Mouse (Mus musculus): ENCODE results near the gene 2310033P09Rik.
"Not testable (repeated sequence)": the region's sequence is repeated elsewhere in the genome, so short reads cannot be mapped to it uniquely, and the experiment has no call there.

2310033P09Rik gene

DNA sequence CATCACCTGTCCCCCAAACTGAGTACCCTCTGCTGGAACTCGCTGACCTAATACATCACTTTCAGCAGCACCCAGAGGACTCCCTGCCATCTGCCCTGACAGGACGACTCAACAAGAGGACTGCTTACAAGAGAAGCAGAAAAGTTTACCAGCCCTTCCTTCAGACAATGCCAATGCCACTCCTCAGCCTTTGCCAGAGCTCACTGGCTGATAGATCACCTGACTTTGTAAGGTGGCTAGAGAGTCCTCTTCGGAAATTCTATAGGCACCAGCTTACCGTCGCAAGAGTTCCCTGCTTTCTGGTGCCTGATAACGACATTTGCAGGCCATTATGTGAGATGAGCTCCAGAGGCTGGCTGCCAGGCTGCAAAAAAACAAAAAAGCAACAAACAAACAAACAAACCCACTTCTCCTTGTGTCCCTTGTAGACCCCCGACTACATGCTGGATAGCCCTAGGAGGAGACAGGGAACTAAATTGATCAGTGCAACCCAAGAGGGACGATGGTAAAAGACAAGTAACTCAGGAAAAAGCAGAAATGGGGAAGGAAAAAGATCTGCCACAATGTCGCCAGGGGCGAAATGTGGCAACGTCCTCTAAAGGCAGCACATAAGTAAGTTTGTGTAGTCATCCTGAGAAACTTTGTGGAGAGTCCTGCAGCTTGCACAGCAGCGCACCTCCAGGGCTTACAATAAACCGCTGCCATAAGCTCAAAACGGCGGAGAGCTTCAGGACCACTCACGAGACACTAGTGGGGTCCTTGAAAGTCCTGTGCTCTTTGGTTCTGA lies 6.7 kb upstream of the 2310033P09Rik start:
- DNase-seq (ENCODE audit: low read depth, low spot score): no peak

DNA sequence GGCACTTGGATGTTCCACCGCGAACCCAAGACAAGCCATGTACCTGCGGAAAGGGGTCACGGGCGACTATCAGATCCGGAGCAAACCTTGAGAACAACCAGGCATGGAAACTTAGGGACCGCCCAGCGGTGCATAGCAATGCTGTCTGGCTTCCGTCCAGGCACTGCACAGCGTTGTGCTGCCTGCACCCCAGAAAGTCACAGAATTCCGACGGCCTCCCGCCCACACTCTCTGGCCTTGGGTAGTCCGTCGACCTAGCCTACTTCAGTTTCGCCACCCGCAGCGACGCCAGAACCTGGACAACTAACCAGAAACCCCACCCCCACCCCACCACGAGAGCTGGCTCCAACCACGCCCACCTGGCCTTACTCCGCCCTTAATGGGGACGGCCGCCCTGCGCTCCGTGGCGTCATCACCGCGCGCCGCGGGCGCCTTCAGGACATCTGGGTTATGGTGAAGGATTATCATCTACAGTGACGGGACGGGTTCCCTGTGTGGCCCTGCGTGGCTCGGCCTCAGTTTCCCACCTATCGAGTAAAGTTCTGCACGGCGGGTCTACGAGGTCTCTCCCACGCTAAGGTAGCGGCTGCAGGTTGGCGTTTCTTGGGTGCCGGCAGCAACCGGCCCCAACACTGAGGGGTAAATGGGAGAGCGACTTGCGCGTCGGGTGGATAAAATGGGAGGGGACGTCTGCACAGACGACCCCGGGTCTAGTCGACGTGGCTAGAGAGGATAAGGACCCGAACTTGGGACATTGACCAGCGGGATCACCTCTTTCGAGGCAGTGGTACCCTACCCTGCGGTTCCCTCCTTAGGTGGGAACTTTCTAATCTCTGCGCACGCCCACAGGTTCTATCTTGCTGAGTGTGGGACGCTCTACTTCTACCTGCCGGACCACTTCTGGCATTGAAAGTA lies 5.8 kb upstream of the 2310033P09Rik start, which contains the start of gene Mrpl55:
Gene Mrpl55 (plus strand): TSS at position 406 of the 915 bp plus-strand sequence.
- DNase-seq (ENCODE audit: low read depth, low spot score): peak; percentile 97

DNA sequence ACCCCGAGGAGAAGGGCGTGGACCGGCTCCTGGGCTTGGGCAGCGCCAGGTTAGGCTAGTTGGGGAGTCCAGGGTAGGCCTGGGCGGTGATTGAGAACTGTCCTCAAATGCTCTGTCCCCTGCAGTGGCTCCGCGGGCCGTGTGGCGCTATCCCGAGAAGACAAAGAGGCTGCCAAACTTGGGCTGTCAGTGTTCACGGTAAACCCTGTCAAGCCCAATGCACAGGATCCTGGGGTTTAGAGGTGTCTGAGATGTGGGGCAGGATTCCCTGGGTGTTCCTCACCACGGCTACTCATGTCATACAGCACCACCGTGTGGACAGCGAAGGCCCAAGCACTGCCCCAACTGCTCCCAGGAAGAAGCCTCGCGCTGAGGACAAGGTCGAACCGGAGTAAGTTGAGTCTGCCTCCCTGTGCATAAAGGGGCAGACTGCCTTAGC lies 901 bp downstream of the 2310033P09Rik start:
- peak; percentile 70 for DNase-seq (ENCODE audit: low read depth, low spot score)

DNA sequence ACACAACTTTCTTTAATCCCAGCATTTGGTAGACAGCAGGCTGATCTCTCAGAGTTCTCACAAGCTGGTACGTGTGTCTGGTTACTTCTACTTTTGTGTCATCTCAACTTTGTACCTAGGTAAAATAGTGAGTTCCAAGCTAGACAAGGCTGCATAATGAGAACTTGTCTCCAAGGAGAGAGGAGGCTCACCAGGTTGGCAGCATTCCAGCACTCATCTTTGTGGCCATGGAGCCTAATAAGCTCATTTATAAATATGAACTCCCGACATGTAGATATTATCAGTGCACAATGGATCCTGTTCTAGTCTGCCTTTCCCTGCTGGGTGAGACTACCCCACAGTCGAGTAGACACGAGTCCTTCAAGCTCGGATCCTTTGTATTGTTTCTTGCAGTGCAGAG lies 1.5 kb downstream of the 2310033P09Rik start:
- no peak for DNase-seq (ENCODE audit: low read depth, low spot score)

DNA sequence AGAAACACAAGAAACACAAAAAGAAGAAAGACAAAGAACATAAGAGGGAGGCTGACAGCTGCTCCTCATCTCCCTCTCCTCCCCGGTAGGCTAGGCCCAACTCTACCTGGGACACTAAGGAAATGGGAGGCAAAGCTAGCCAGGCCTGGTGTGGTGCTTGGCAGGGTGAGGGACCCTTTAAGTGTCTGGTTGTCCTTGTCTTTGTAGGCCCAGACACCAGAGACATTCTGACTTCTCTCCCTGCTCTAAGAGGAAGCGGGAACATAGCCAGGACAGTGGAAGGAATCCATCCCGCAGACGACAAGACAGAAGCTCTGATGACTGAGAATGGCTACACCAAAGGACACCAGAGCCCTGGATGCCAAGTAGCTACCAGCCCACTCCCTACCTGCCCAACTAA lies 1.9 kb downstream of the 2310033P09Rik start:
- DNase-seq (ENCODE audit: low read depth, low spot score): no peak

DNA sequence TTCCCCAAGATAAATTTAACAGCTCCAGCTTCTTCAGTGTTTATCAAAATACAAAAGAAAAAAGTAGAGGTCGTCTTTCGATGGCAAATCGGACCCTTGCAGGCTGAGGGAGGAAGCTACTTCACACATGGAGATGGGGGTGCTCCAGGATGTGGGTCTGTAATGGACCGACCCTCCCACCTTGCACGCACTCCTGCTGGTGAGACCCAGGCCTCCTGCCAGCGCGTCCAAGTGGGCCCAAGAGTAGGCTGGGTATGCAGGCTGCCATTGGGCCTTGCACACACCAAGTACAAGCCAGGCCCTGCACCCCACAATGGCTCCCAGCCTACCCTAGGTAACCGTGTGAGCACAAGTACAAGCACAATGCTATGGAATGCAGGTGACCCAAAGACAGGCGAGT lies 3.4 kb downstream of the 2310033P09Rik start:
- not testable (repeated sequence) for DNase-seq (ENCODE audit: low read depth, low spot score)

DNA sequence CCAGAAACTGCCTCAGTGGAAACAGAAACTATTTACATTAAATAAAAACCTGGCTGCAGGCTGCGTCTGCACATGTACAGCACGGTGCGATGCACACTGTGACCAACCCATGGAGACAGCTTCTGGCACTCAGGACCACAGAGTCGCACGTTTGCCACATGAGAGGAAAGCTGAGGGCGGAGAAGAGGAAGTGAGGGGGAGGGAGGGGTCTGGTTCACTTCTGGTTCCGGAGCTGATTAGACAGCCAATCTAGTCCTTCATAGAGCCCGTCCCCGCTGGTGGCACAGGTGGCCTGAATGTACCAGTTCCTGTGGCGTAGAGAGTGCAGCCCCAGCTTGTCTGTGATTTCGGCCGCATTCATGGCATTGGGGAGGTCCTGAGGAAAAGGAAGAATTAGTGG lies 4.2 kb downstream of the 2310033P09Rik start:
- peak; percentile 78 for DNase-seq (ENCODE audit: low read depth, low spot score)

DNA sequence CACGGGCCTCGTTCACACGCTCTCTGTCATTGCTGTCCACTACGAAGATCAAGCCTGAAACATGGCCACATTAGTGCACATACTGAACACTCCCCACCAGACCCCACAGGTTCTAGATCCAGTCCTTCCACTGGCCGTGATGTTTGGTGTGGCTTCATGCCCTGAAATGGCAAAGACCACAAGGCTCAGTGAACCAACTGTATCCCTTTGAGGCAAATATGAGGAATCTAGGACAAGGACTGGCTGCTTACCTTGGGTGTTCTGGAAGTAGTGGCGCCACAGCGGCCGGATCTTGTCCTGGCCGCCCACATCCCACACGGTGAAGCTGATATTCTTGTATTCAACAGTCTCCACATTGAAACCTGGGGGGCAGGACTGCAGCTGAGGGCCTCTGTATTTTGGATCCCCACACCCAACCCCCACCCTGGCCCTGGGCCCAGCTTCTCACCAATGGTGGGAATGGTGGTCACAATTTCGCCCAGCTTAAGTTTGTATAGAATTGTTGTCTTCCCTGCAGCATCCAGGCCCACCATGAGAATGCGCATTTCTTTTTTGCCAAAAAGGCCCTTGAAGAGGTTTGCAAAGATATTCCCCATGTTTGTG lies 4.9 kb downstream of the 2310033P09Rik start:
- DNase-seq (ENCODE audit: low read depth, low spot score): no peak

DNA sequence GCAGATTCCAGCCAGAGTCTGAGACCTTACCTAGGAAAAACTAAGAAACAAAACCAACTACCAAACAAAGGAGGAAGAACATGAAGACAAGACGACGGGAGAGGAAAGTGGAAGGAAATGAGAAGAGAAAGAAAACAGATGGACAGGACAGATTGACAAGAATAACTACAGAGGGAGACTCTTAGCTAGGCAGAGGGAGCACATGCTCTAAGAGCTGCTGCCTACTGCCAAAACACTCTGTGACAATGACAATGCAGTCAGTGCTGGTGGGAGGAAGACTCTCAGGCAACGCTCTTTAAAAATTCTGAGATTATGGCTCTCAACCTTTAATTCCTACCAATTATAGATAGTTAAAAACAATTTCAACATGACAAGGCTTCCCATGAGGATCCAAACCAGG lies 8.8 kb downstream of the 2310033P09Rik start:
- DNase-seq (ENCODE audit: low read depth, low spot score): no peak

DNA sequence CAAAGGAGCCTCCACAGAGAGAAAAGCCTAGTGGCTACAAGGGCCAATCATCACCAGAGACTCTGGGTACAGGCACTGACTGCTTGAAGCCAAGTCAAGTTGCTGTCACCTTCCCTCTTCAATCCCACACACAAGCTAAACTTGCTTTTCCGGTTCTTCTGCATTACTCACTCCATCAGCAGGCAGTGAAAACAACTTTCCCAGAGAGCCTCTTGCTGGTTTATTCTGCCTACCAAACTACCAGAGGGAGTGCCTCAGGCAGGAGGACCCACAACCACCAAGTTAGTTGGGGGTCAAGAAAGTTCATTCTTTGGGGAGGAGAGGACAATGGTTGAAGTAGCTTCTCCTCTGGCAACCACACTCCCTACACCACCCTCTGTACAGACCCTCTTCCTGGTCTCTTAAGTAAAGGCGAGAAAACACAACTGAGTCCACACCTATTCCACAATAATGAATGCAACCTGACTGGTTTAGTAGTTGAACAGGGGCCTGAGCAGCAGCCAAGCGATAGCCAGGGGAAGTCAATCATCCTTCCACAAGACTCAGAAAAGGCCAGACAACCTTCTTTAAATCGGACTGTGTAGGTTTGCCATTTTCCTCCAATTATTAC lies 10.4 kb downstream of the 2310033P09Rik start:
- no peak for DNase-seq (ENCODE audit: low read depth, low spot score)

DNA sequence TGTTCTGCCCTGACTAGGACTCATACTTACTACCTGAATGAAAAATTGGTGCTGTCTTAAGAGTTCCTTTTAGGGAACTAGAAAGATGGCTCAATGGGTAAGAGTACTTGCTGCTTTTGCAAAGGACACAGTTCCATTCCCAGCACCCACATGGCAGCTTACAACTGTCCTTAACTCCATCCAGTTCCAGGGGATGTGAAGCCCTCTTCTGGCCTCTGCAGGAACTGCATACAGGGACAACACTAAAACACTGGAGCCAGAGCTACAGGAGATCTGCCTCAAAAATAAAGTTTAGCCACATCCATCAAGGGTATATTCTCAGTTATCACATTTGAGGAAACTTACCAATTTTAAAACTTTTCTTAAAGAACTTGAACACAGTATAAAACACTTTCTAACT lies 10.9 kb downstream of the 2310033P09Rik start:
- DNase-seq (ENCODE audit: low read depth, low spot score): peak; percentile 74

DNA sequence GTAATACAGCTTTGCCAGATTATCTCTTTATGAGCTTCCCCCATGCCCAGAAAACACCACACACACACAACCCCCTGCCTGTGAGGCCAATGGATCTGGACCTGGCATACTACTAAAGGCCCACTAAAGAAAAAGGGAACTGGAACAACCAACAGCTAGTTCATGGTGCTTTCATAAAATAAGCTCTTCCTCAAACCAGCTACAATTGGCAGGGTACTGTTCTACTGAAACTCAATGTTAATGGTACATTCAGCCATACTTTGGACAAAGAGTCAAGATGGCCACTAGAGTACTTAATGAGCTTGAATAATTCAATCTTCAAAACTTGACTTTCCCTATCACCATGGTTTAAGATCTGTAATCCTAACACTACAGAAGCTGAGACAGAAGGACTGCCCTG lies 13.5 kb downstream of the 2310033P09Rik start:
- no peak for DNase-seq (ENCODE audit: low read depth, low spot score)

DNA sequence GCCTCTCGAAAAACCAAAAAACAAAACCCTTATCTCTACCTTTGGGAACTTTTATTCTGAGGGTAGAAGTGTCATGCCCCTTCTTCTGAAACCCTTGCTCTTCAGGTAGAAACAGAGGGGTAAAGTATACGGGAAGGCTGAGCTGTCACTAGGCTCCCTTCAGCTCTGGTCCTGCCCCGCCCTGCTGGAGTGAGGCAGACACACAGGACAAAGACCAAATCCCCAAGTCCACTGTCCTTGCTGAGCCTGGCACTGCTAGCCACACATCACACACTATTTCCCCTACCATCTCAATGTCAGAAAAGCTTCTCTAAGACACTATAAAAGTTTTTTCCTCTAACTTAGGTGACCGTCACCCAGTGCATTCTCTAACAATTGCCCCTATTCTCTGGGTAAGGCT lies 14.2 kb downstream of the 2310033P09Rik start:
- no peak for DNase-seq (ENCODE audit: low read depth, low spot score)

DNA sequence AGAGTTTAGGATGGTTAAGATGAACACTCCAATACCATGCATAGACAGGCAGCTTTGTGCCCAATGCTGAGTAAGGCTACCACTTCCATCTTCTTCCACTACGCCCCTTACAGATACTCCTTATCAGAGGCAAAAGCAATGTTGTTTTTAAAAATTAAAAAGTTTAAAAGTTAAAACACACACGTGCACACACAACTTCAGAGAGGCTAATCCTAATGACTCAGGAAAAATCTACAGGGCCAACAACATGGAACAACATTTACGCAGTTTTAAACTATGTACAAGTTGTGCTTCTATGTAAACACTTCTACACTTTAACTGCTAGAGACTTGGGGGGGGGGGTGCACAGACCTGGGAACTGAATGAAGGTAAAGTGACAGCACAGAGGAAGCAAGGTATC lies 15.9 kb downstream of the 2310033P09Rik start:
- no peak for DNase-seq (ENCODE audit: low read depth, low spot score)

DNA sequence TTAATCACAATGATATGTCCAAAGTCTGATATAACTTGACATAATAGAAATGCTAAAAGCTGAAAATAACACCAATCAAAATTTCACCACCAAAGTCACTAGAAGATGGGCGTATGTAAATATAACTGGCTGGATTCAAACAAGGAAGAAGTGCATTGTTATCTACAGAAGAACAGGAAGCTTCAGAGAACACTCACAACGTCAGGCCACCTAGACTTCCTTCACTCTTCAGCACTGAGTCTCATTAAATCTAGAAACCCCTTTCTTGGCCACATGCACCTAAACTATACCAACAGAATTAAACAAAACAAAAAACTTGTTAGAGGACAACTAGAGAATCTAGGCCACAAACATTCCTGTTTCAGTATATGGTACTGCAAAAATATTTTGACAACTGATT lies 16.3 kb downstream of the 2310033P09Rik start:
- peak; percentile 51 for DNase-seq (ENCODE audit: low read depth, low spot score)

DNA sequence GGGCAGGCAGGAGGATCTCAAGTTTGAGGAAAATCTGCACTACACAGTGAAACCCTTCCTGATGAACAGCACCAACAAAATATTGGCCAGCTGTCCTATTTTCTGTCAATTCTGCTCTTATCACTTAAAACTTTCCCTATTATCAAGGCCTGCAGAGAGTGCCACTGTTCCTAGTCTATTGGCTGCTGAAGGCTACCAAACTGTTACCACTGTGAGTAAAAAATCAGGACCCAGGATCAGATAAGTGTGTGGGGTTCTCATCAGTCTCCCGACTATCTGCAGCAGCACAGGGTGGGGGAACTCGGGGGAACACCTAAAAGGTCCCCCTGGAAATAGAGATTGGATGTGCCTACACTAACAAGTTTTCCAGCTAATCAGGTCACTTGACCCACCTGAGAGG lies 17.0 kb downstream of the 2310033P09Rik start:
- DNase-seq (ENCODE audit: low read depth, low spot score): no peak

DNA sequence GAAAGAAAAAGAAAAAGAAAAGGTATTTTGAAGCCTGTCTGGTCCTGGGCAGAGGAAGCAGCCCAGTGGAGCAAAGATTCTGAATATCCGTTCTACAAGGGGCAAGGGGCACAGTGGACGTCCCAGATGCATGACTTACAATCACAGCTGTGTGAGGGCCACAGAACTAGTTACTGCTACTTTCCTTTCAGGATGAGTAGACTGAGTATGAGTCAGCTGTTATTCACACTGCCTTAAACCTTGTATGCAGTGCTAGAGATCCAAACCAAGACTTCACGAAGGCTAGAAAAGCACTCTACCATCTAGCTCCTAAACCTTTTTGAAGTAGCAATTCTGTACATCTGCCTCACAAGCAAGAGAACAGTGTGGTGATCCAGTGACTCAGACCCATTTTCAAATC lies 18.1 kb downstream of the 2310033P09Rik start:
- DNase-seq (ENCODE audit: low read depth, low spot score): peak; percentile 40

DNA sequence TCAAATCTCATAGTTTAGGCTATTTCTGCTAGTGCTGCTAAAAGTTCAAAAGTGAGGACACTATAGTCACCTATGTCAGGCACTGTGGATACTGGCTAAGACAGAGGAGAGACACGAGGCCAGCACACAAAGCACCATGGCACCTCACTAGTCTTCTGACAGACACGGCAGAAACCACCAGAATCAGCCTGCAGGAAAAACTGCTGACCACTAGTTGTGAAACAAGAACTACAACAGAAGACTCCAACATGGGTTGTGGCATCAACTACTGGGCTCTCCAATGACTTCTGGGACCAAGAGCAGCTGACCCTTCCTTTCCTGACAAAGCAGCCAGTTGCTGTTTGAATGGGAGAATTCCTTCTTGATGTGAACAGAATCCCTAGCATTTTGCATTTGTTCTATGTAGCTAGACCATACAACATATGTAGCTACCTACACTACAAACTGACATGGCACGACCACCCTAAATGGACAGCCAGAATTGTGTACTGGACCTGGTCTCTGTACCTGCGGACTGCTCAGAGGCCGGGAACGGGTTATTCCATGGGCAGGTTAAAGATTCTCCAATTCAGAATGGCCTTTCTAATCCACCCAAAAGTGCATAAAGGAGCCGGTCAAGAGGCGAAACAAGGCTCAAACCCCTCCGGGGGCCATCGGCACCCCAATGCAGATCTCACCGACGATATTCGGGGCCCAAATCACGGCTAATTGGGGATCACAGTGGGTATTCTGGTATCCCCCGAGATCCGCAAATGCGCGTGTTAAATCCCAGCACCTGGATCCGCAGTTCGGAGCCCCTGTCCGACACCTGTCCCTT lies 18.9 kb downstream of the 2310033P09Rik start:
- DNase-seq (ENCODE audit: low read depth, low spot score): peak; percentile 33

DNA sequence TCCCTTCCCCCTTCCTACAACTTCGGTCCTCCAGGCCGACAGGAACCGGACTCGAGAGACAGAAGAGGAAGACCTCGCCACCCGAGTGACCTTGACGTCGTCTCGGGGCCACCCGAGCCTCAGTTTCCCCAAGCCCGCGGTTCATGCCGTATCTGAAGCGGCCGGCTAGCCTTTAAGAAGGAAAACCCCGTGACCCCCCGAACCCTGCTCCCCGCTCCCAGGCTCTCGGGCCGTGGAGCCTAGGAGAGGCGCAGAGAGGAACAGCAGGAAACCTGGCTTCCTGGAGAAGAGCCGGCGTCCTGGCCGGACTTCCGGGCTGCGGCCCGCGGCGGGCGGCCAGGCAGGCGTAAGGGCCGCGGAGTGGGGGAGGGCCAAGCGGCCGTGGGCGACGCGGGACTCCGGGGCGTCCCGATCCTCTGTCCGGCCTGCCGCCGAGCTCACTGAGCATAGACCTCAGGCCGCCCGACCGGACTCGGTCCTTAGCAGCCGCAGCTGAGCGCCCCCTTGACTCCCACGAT lies 19.5 kb downstream of the 2310033P09Rik start:
- no peak for DNase-seq (ENCODE audit: low read depth, low spot score)

DNA sequence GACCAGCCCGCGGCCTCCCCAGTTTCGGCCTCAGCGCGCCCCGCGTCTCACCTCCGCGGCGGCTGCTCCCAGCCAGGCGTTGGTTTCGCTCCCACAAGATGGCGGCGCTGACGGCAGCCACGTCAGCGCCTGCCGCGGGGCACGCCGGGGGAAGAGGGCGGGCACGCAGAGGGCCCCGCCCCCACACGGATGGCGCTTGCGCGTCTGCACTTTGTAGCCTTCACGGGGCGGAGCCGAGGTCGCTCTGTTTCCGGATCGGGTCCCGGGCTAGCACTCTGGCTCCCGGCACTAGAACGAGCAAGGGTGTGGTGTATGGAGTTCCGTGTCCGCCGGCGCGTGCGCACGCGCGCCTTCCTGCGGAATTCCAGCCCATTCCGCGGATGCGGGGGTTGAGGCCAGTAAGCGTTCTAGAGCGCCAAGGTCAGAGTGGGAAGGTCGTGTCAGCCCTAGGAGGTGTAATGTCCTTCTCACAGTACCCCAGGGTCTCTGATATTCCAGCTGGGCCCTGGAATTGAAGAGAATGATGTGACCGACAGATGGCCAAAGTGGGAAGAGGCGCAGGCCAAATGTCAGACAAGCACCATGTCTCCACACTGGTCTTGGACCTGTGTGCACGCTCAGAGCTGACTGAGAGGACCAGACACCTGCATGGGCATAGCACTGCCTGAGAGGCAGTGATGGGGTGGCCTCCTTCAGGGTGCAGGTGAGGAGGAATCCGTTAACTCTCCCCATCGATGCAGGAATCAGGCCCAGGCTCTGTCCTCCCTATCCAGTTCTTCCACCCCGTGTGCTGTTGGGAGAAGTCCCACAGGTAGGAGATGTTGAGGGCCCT lies 20.2 kb downstream of the 2310033P09Rik start, which contains the start of gene Arf1:
Gene Arf1 (minus strand): TSS at position 149 of the 832 bp plus-strand sequence.
- DNase-seq (ENCODE audit: low read depth, low spot score): peak; percentile 99

Measured in CD4-positive, CD25-positive, alpha-beta regulatory T cell, adult 2 months (primary cell).